Mouse (Mus musculus) right cerebral cortex, postnatal 14 days (tissue): Measurements from ENCODE around the gene Tmem63b.

Experiments
- DNase-seq: peaks from one replicate; pipeline ENCODE4 v3.0.0; 2022

Tmem63b gene

DNA sequence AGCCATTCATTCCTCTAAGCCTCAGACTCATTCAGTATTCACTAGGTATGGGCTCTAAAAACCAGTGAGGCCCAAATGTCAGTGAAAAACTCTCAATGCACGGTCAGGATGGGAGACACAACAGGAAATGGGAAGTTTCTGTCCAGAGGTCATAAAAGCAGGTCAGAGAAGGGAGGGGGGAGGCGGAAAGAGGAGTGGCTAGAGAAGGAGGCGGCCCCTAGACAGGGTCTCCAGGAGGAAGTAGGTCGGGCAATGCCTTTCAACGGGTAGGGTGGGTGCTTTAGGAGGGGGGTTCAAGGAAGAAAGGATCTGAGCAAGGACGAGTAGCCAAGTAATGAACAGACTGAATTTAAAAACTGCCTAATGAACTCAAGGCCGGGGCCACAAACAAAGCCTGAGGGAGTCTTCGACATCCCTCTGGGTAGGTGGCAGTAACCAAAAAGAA, 67.7 kb downstream of the Tmem63b start:
- DNase-seq = no peak

DNA sequence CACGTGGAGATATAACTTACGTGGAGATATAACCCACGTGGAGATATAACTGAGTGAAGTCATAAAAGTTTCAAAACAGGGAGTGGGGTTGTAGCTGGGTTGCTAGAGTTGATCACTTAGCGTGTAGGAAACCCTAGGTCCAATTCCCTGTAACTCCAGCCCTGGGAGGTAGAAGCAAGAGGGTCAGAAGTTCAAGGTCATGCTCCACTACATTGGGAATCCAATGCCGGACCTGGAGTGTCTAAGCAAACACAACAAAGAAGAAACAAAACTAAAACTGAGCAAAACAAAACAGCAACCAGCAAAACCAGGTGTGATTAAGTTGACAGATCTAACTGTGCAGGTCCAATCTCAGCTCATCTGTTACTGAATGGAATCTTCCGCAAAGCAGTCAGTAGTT, 69.0 kb downstream of the Tmem63b start:
- no peak for DNase-seq

DNA sequence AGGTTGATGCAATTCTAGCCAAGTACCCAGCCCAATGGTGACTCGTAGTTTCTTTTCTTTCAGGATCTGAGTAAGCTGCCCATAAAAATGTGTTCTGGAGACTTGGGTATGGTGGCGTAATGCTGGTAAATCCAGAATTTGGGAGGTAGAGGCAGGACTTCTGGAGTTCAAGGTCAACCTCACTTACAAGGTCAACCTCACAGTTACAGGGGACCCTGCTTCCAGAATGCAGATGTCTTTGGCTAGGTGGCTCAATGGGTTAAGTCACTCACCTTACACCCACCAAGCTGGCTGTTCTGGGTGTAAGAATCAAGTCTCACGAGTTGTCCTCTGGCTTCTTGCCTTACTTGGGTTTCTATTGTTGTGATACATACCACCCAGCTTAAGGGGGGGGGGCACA, 70.0 kb downstream of the Tmem63b start:
- DNase-seq = no peak

DNA sequence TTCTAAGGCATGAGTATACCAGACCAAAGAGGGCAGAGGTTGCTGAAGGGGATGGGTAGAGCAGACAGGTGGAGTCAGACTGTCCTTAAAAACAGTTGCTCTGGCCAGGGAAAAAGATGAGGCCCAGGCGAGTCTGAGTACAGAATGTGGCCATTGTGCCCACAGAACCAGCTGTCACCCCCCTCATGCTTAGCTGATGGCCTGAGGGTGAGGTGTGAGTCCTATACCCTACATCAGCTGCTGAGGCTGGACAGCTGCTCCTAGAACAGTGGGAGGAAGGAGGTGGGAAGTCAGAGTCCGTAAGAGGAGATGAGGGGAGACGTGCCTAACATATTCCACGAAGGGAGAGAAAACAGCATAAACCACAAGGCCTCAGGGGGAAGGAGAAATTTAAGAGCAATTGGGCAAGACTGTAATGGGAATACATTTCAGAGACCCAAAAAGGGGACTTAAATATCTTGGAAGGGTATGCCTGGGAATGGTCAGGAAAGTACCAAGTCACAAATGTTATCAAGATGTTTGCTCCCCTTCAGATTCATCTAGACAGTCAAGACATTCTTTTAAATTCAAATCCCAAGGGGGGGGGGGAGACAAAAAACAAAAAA, 70.6 kb downstream of the Tmem63b start:
- DNase-seq = no peak

DNA sequence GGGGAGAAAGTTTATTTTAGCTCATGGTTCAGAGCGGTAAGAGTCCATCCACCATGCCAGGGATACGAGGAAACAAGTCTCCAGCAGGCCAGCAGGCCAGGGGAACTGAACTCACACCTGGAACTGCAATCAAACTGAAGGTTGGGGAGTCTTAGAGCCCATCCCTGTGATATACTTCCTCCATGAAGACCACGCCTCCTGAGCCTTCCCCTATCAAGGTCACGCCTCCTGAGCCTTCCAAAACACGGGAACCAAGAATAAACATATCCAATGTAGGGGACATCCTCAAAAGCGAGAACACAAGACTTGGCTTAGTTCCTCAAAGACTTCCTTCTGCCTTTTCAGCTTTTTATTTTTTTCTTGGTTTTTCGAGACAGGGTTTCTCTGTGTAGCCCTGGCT, 73.8 kb downstream of the Tmem63b start:
- DNase-seq = no peak

DNA sequence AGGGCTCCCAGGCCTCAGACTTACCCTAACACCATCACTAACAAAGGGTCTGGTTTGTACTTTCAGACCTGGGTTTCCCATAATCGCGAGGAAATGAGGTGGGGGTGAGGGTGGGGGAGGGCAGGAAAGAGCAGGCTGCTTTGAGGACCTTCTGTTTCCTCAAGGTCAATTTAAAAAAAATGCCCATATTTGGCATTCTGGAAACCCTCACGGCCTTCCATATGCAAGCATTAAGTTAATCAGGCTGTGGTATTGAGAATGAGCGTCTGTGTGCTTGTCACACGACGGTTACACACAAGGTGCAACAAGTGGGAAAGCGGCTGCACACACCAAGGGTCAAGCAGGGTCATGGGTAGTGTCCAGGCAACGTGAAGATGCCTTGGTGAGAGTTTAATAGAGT, 74.7 kb downstream of the Tmem63b start:
- no peak for DNase-seq
